Mouse (Mus musculus) R1 (cell line): ENCODE measurements around the gene 2310009B15Rik.

Source experiments
- DNase-seq: peaks from one replicate; pipeline ENCODE4 v3.0.0-alpha.2; 2018; ENCODE audit warnings: low read depth, low spot score

The 2310009B15Rik gene

DNA sequence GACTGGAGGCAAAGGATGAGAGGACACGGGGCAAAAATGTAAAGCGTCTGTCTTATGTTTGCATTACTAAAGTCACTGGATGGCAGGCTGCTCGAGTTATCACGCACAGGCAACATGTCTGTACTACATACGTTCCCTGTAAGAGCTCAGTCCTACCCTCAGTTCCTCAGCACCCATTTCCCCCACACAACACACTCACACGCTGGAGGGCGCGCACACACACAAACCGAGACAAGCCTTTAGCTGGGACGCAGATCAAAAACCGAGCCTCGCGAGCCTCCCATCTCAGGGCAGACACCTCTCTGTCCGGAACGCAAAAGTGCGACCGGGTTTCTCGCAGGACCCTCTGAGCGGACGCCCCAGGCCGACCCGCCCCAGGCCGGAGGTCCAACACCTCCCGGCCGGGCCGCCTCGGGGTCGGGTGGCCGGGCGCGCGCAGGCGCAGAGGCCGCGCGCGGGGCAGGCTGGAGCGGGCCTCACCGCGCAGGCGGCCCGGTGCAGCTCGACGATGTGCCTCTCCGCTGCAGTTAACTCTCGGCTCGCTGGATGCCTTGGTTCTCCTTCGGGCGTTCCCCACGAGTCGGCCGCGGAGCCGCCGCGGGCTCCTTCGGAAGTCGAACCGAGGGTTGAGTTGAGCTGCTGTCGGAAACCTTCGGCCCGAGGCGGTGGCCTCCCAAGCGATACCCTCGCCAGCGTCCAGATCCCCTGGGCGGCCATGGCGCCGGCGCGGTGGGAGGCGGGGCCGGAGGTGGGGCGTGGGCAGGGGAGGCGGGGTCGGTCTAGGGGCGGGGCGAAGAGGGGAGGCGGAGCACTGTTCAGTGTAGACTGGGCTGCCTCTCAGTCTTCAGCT, at the start of gene 2310009B15Rik:
Gene 2310009B15Rik (minus strand): TSS at position 752 of the 850 bp plus-strand sequence.
- DNase-seq, result peak; percentile 75

DNA sequence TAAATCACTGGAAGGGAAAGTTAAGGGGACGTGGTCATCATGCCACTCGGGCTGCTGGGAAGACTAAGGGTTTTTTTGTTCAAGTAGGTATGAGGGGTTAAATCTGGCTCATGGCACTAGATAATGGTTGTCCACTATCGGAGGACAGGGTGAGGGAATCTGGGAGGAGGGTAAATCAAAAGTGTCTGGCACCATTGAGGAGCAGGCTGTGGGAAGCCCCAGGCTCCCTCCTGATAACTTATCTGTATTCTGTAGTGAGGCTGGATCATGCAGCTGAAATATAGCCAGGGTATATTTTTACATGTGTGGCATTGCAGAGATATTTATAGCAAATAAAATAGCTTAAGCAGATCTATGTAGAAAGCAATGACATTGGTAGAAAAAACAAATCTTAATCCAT, 49.6 kb upstream of the 2310009B15Rik start:
- DNase-seq, result no peak

DNA sequence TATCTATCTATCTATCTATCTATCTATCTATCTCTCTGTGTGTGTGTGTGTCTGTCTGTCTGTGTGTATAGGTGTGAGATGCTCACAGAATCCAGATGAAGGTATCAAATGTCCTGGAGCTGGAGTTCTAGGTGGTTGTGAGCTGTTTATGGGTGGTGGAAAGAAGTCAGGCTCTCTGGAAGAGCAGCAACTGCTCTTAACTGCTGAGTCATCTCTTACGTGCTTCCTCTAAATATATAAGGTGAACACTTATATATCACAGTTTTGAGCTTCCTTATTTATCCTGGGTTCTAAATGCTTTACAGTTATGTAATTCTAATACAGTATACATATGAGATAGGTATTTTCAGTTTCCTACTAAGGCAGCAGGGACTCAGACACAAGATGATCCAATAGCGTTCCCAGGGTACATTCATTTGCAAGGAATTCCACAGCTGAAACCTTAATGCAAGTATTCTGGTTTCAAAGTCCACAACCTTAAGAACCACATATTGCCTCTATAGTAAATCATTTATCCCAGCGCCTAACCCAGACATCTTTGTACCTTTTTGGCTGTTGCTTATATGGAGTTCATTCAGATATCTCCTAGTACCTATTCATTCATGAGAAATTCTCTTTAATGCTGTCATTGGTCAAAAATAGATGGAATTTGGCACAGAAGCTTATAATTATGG, 48.6 kb upstream of the 2310009B15Rik start:
- DNase-seq, result no peak

DNA sequence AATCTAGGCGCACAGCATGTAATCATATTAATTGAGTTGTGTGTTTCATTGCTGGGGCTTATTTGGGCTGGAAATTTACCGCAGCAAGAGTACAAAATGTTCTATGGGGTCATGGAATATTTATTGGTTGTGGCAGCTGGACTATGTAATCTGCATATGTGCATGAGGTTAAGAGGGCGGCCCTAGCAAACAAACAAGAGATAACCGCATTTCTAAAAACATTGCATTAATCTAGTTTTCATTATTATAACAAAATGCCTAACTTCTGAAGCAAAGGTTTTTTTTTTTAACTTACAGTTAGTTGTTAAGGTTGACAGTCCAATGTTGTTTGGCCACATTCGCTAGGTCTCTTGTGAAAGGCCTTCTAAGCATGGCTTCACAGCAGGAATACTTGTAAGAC, 47.2 kb upstream of the 2310009B15Rik start:
- peak; percentile 39 for DNase-seq

DNA sequence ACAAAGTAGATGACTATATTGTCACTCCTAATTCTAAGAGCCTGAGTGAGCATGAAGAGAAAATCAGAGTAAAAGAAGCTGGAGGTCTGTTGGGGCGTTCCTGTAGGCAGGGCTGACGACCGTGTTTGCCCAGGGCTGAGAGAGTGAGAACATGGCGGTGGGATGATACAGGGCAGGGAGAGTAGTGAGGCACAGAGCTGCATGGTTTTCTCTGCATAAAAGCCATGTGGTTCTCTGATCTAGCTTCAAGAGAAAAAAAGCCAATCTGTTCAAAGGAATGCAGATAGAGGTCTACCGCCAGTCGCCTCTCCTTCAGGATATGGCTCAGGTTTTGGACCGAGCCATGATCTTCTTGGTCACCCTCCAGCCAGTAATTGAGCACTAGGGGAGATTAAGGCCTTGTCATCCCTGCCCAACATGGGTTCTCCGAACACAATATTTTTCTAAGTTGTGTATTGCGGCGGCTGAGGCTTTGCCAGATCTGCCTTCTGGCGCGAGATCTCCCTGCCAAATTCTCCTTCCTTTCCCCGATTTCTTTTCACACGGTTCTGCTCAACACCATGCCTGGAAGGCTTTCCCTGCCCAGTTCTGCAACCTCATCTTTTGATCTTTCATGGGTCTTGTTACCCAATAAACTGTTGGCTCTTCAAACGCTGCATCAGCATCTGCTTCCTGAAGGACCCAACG, 44.9 kb upstream of the 2310009B15Rik start:
- peak; percentile 41 for DNase-seq

DNA sequence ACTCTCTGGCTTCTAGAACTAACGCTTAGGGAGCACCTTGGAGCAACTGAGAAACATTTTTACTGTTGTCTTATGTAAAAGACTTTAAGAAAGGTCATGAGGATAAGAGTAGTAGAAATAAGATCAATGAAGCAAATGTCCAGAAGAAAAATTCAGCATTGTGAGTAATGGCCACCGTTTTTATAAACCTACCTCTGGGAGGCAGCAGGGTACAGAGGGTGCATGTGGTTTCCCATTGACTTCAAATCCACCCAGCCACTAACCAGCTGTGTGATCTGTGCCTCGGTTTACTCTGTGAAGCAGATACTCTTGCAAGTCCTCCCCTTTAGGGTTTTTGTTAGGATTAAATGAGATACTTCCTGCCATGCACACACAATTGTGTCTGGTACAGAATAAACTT, 39.4 kb upstream of the 2310009B15Rik start:
- no peak for DNase-seq

DNA sequence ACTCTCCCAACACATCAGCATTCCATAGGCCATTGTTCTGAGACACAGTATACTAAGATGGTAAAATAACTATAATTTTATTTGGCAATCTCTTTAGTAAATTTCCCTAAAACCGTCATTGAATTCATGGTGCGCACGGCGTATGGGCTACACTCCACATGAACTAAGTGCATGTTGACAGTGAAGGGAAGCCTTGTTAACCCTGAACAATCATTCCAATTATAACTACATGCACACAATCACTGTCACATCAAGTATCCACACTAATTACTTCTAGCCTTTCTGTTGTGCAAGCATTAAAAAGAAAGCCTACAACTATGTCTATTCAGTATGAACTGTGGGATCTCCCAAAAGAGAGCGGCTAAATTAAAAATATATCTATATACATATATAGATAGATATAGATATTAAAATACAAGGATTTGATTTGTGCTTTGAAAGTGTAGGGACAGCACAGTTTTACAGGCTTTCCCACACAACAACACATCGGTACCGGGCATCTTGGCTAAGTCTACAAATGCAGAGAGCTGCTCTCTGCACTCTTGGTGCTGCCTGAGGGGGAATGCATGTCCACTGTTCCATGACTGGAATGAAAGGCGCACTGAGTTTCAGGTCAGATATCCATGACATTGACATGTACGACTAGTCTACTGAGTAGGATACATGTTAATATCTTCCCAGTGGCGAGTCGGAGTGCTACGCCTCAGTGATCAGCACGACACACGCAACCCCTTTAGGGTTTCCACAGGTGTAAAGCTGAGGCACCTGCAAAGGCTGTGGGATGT, 21.0 kb upstream of the 2310009B15Rik start:
- no peak for DNase-seq

DNA sequence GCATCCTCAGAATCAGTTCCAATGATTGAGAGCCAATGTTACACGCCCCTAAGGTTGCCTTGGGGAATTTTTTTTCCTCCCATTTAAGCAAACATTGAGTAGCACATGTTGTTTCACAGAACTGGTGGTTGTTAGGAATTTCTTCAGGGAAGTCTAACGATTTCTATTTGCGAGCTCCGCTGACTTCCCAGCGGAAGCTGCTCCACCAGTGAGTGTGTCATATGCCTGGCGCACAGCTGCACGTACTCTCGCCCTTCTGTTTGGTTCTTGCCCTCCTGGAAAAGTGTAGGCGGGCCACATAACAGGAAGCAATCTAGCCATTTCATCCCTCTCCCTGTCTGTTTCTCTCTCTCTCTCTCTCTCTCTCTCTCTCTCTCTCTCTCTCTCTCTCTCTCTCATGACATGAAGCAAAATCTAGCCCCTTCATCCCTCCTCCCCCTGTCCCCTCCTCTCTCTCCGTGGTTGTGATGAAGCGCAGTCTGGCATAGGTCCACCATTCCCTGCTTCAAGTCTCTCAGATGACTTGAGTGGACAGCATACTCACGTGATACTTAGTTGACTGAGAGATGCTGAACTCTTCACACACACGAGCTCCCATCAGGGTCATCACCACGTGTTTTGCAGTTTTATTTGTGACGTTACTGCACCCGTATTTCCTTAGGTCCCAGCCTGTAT, 19.9 kb upstream of the 2310009B15Rik start:
- DNase-seq, result peak; percentile 28

DNA sequence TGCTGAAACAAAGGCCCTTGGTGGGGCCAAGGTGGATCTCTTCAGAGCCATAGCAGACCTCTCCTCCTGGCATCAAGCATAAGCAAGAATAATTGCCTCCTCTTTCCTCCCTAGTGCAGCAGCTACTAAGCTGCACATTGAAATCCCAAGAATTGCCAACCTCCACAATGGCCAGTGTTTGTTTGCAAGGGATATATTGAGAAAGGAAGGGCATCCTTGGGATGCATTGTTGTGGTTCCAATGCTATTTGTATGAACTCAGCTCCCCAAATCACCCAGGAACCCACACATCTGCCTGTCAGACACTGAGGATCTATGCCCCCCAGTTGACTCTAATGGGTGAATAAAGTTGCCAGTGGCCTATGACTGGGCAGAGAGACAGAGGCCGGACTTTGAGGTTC, 5.8 kb downstream of the 2310009B15Rik start:
- no peak for DNase-seq

DNA sequence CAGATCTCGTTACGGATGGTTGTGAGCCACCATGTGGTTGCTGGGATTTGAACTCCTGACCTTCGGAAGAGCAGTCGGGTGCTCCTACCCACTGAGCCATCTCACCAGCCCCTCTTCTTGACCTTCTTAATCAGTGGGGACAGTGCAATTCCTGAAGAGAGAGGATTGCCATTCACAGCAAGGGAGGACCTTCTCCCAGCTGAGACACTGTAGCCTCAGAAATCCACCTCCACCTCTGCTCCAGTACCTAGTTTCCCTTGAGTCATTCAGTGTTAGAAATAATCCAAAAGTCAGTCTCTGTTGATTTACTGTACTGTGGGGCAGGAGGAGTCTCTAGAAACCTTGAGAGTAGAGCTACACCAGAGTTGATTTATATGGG, 6.5 kb downstream of the 2310009B15Rik start:
- DNase-seq, result no peak

DNA sequence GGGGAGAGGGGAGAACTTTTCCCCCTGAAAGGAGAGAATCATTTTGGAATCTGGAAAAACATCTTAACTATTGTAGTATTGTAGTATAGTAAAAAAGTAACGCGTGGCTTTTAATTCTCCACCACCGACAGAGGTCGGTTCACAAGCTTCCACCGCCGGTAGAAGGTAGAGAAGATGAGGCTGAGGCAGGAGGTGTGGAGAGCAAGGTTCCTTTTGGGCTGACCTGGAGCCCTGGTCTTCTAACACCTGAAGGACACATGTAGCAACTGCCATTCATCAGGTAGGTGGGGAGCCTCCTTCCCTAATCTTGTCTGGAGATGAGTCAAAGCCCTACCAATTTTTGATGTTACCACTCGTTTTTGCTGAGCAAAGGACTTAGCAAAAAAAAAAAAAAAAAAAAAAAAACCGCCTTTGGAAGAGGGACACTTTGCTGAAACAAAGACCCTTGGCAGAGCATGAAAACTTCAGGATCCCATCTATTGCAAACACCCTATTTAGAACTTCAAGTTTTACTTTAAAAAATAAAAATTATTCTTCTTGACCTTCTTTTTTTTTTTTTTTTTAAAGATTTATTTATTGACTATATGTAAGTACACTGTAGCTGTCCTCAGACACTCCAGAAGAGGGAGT, 7.0 kb downstream of the 2310009B15Rik start:
- no peak for DNase-seq

DNA sequence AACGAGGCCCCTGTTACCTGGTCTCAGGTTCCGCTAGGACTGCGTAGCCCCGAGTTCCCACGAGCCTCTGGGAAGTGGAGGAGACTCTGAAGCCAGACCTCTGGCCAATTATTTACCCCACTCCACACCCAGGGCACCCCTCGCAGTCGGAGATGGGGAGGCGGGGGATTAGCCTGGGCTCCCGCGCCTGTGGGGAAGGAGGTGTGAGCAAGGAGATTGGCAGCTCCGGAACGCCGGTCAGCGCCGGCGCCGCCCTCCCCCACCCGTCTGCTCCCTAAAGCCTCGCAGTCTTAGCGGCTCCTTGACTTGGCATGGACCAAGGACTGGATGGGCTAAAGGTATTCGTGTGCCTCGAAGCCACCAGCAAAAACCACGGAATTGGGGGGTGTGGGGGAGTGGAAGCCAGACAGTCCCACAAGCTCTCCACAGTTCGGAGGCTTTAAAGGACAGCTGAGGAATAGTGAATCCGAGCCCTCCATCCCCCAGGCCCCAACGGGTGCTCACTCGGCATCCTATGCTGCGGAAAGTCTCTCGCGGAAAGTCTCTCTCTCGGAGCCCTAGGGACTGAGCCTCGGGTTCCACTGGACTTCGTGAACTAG, 8.0 kb downstream of the 2310009B15Rik start, which contains the start of gene Lhx9:
Gene Lhx9 (minus strand): TSS at position 67 of the 599 bp plus-strand sequence.
- peak; percentile 66 for DNase-seq

DNA sequence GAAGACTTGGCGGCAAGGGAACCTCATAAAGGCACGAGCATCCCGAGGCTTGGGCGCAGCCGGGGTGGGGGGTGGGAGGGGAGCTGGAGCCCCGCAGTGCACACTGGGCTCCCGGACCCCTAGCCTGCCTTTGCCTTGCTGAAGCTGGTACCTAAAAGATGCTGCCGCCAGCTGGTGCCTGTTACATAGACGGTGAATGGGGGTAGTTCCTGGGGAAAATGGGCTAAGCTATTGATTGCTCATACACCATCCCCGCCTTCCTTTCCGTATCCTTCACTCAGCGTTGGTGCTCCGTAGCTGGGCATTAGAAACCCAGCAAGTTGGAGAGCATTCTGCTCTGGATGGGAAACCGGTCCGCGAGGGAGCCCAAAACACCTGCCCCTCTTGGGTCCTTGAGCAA, 8.6 kb downstream of the 2310009B15Rik start:
- DNase-seq, result peak; percentile 49

DNA sequence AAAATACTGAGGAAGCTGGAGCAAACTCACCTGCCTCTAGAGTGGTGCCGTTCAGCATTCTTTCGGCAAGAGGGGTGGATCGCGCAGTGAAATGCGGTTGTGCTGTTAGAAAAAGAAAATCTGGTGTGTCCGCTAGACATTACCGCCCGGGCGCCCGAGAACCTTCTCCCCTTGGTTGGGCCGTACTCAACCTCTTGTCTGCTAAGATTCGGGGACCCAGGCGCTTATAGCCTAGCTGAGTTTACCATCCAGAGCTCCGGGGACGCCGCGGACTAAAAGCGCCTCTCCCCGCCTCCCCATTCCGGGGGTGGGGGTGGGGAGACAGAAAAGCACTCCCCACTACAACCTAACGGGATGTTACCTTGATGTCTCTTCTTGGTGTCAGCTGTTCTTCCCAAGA, 9.5 kb downstream of the 2310009B15Rik start:
- peak; percentile 41 for DNase-seq

DNA sequence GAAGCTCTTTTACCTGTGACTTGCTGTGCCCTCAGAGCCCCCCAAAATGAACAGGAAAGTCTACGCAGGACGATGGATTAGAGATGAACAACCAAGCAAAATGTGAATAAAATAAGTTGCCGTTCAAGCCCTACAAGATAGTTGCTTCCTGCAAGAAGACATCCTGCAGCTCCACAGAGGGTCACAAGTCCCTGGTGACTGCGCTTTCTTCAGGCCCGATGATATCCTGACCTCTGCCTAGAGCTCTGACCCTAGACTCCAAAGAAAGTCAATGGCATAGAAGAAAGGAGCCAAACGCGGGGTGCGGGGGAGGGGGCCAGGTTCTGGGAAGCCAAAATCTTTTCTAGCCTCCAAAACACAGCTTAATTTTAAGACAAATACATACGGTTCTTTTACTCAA, 10.1 kb downstream of the 2310009B15Rik start:
- no peak for DNase-seq

DNA sequence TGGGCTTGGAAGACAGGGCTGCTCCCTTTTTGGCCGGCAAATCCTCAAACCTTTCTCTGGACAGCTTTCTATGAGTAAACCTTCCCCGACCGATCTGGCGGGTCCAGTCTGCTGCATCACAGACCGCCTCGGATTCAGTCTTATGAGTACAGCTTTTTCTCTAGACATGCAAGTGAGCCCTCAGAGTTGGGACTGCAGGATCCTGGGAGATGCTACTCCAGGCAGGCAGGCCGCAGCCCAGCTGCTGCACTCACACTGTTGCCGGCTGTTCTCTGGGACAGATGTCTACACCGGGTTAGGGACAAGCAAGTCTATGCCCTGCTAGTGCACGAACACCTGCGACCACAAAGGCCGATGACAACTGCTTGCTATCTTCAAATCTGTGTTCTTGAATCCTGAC, 10.5 kb downstream of the 2310009B15Rik start:
- DNase-seq, result no peak

DNA sequence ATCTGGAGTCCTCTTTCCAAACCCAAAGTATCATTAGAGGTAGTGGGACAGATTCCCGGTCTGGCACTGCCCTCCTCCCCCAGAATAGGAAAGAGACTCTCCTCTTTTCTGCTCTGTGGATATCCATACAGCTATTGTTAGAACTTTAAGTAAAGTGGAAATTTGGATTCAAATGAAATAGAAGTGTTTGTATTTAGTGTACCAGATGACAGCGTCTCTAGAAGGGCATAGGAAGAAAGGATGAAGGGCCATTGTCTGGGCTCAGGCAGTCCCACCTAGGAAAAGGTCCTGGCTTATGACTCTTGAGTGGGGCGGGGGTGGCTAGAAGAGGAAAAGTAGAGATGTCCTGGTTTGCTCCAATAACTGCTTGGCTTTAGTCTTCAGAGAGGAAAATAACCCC, 11.2 kb downstream of the 2310009B15Rik start:
- no peak for DNase-seq

DNA sequence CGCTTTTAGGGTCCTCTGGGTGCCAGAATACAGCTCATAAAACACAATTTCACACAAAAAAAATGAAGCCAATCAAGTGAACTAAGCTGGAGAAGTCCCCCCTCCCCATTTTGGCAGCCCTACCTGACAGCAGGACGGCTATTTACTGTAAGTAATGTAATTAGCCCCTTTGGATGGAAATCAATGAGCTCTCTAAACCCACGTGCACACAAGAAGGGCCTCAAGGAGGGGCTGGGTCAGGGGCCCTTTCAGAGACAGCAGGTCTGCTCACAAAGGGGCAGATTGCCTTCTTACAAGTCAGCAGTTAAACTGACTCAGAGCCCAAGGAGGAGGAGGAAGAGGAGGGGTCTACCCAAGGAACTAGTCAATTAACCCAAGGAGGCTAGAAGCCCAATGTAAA, 12.5 kb downstream of the 2310009B15Rik start:
- DNase-seq, result no peak

DNA sequence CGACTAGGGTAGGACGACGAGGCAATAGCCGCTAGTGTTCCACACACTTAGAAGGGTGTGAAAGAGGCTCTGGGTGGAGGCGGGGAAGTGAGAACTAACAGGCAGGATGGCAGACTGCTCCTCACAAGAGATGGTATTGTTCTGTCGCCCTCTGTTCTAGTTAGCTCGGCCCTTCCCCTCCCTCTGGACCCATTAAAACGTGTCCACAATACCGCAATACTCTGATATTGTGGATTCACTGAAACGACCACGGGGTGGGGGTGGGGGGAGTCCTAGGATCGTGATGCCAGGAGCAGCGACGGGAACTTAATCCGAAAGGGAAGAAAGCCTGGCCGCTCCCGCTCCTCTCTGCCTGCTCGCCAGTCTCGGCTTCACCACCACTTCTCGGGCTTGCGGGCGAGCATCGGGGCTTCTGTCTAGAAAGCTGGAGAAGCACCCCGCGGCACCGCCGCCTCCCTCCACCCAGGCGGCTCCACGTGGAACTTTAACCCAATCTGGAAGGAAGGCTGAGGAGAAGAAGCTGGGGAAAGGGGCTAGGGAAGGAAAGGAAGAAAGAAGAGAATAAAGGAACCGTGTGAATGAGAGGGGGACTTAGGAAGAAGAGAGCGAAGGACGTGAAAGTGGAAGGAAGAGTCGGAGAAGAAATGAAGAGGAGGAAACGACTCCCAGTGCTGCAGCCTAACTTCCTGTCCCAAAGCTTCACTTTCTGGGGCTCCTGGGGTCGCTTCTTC, 13.1 kb downstream of the 2310009B15Rik start:
- peak; percentile 46 for DNase-seq
